Mouse (Mus musculus) embryonic fibroblast, embryonic 13.5 days (primary cell): Measurements from ENCODE around the gene Tmem270. TPM values are rescaled to one million over a fixed set of nuclear protein-coding genes. Genes with fewer than 3 reads are reported as not detected.

Experiments
- H3K27ac ChIP-seq: 2 replicates; pipeline ENCODE4 v1.5.1; 2012; ENCODE audit warnings: low read length, control low read depth, inconsistent platforms; ENCODE audit not compliant: insufficient read depth
- H3K4me1 ChIP-seq: 2 replicates; pipeline ENCODE4 v1.6.1; 2011; ENCODE audit warnings: low read length; ENCODE audit not compliant: control insufficient read depth, insufficient read depth
- H3K4me3 ChIP-seq: 2 replicates; pipeline ENCODE4 v1.5.1; 2011; ENCODE audit warnings: mild to moderate bottlenecking, control low read depth, low read length; ENCODE audit not compliant: insufficient read depth
- CTCF ChIP-seq: IDR thresholded peaks from 2 replicates; pipeline ENCODE4 v1.5.1; 2011; ENCODE audit warnings: mild to moderate bottlenecking, control low read depth, low read length, moderate library complexity, borderline replicate concordance; ENCODE audit not compliant: insufficient read depth
- POLR2A ChIP-seq: IDR thresholded peaks from 2 replicates; pipeline ENCODE4 v1.6.1; 2011; ENCODE audit warnings: low read depth, mild to moderate bottlenecking, control low read depth, low read length, moderate library complexity
- polyA plus RNA-seq: library from polyadenylated mRNA; stranded (reverse); fragments of >200 nt; gene quantifications from 2 replicates; pipeline ENCODE4 v1.2.4, GENCODE M21; 2011; ENCODE audit warnings: low read depth; ENCODE audit not compliant: missing spikeins, insufficient read length

Tmem270 gene
- polyA plus RNA-seq, result not detected in 2 replicates

DNA sequence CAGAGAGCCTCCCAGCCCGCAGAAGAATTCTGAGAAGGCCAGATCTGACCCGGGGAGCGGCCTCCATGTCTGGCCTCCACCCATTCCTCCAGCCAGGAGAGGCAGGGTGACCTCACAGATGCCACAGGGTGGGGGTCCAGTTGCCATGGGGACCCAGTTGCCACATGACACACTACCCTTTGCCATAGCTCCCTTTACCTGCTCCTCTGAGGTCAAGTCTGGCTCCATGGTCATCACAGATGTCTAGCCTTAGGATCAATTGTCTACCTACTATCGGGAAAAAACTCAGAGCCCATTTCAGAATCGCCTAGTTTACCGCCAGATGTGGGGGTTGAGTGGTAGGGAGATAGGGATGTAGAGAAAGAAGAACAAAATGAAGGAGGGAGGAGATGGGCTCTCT is at the start of gene Tmem270:
Tmem270 (minus strand) TSS at position 101 of the 400 bp plus-strand sequence.
- H3K4me3 ChIP-seq, result no peak within 1 kb of the TSS
- no peak within 1 kb of the TSS for H3K27ac ChIP-seq
- no peak for TF ChIP-seq CTCF
- no peak for TF ChIP-seq POLR2A
- H3K4me1 ChIP-seq, result no peaks in the 10 kb centered on the region

GRCm38 (mm10) chr5:134955491-134955890 is 49.0 kb upstream of the Tmem270 start:
- Histone ChIP-seq H3K27ac (no peak overlapping the region), H3K4me3 (no peak overlapping the region), H3K4me1 (peaks cover 22% of the 10 kb centered on the region)
- TF ChIP-seq CTCF (no peak), POLR2A (no peak)

DNA sequence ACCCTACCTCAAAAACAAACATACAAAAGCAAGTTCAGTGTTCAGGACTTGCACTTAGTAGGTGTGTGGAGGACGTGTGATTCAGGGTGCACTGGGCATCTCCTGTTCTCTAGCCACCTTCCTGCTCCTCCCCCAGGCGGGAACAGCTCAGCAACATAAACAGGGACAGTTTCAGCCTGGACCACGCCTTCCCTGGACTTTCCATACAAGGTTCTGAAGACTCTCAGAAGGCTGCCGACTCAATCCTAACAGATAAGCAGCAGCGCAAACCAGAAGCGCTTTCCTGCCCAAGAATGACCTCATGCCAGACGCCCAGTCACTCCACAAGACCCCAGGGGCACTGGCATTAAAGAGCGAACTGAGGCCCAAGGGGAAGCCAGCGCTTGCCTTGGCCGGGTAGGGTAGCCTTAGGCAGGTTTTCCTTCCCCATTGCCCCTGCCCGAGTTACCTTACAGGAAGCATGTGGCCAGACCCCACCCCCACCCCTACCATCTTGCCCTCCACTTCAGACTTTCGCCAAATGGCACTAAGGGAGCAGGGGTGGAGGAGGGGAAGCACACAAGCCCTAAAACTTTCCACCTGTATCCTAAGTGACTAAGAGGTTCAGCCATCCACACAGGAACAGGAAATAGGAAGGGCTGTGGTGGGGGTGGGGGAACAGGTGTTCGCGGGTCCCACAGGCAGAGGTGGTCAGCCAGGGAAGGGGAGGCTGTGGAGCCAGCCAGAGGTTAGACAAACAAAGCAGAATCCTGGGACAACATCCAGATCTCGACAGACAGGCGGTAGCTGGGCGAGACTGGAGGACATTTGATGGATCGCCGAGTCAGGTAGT is 44.7 kb upstream of the Tmem270 start:
- no peak overlapping the region for H3K4me3 ChIP-seq
- H3K4me1 ChIP-seq, result peaks cover 16% of the 10 kb centered on the region
- no peak overlapping the region for H3K27ac ChIP-seq
- TF ChIP-seq POLR2A, result no peak
- no peak for TF ChIP-seq CTCF

- TF ChIP-seq POLR2A, result no peak
- no peak for TF ChIP-seq CTCF
- Histone ChIP-seq H3K27ac (no peak overlapping the region), H3K4me3 (no peak overlapping the region), H3K4me1 (peaks cover 13% of the 10 kb centered on the region; the same call in 1 of the 2 replicates)
These were observed 41.5 kb upstream of the Tmem270 start for GRCm38 (mm10) chr5:134948085-134948439.

- no peak overlapping the region for H3K4me3 ChIP-seq
- TF ChIP-seq CTCF (no peak), POLR2A (no peak)
- H3K27ac ChIP-seq, result no peak overlapping the region
- H3K4me1 ChIP-seq, result peaks cover 18% of the 10 kb centered on the region; the same call in 1 of the 2 replicates
These were observed 41.0 kb upstream of the Tmem270 start for GRCm38 (mm10) chr5:134947420-134948084.

- H3K4me3 ChIP-seq, result no peak within 1 kb of the TSS
- H3K4me1 ChIP-seq, result peaks cover 18% of the 10 kb centered on the region; the same call in 1 of the 2 replicates
- TF ChIP-seq CTCF (no peak), POLR2A (no peak)
- no peak within 1 kb of the TSS for H3K27ac ChIP-seq
These were observed 40.3 kb upstream of the Tmem270 start, which contains the start of gene Cldn4 for GRCm38 (mm10) chr5:134946857-134947255. Cldn4 (minus strand) TSS chr5:134946934.

GRCm38 (mm10) chr5:134946063-134946856 is 39.7 kb upstream of the Tmem270 start:
- H3K4me3 ChIP-seq, result no peak overlapping the region
- TF ChIP-seq POLR2A (no peak), CTCF (no peak)
- H3K4me1 ChIP-seq, result peaks cover 15% of the 10 kb centered on the region; the same call in 1 of the 2 replicates
- H3K27ac ChIP-seq, result no peak overlapping the region

GRCm38 (mm10) chr5:134945266-134945959 is 38.9 kb upstream of the Tmem270 start:
- no peak for TF ChIP-seq POLR2A
- no peak for TF ChIP-seq CTCF
- peaks cover 10% of the 10 kb centered on the region; the same call in 1 of the 2 replicates for H3K4me1 ChIP-seq
- no peak overlapping the region for H3K27ac ChIP-seq
- H3K4me3 ChIP-seq, result no peak overlapping the region

- no peak for TF ChIP-seq POLR2A
- TF ChIP-seq CTCF, result no peak
- Histone ChIP-seq H3K27ac (no peak overlapping the region), H3K4me3 (no peak overlapping the region), H3K4me1 (peaks cover 10% of the 10 kb centered on the region; the same call in 1 of the 2 replicates)
These were observed 37.6 kb upstream of the Tmem270 start for GRCm38 (mm10) chr5:134944179-134944578.
